In the genomic region with DNA sequence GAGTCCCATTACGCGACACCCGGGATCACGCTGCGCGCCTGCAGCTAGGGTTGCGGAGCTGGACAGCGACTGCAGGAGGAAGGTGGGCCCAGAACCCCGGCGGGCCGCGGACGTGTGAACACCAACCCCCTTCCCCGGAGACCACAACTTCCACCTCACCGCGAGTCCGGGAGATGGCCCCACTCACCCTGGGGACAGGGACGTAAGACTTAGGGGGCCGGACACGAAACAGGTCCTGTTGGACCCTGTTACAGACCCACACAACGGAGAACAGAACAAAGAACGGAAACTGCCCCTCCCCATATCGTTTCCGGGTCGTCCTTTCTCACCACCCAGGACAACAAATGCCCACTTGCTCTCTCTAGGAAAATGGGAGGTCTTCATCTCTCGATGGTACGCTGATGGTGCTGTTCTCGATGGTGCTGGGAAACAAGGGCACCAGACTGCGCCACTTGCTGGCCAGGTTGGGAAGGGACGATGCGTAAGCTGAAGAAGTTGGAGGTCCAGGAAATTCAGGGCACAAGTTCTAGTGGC, we compare ENCODE assay signal across 8 mouse cellular contexts. TPM values are rescaled to one million over a fixed set of nuclear protein-coding genes. Genes with fewer than 3 reads are reported as not detected.
DNase-seq lines count a peak whose midpoint lies in the region; ATAC-seq lines count a peak whose summit lies in the region.

A gene (minus strand): TSS at position 302 of the 534 bp plus-strand sequence.

- peak; percentile 97 for ATAC-seq in megakaryocyte progenitor cell, adult 5-6 weeks (replicated peaks; ENCODE audit: poor library complexity)

- peak; percentile 91 to 97 for DNase-seq in adrenal gland, adult (ENCODE audit: inconsistent age in 2 of 2, low spot score in 1 of 2)
- DNase-seq in embryo, embryonic 10 days (ENCODE audit: low spot score), result peak; percentile 99
- peak; percentile 69 for DNase-seq in gastrocnemius, postnatal 10 days
- peak; percentile 93 for DNase-seq in induced T-regulatory cell, adult 2 months (ENCODE audit: low read depth)
- DNase-seq in left cerebral cortex, adult 9 months (ENCODE audit: low spot score in 2 of 2), result peak; percentile 88 to 95
- DNase-seq in right cerebral cortex, postnatal 14 days, result peak; percentile 80
- peak; percentile 94 for DNase-seq in yolk sac, embryonic 10.5 days (ENCODE audit: low spot score)

RNA-seq across cellular contexts. Expression of the gene that starts here (rescaled TPM):
- 1 to 10 TPM; 5.6 to 8.3 TPM for total RNA-seq in gastrocnemius, postnatal 10 days (2021)
- 6.5 and 7.5 TPM in 2 replicates for total RNA-seq in megakaryocyte progenitor cell, adult 5-6 weeks (2015)
- 7.8 and 8.0 TPM in 2 replicates for total RNA-seq in megakaryocyte progenitor cell, adult 5-6 weeks (2017)

Comparison
In these comparisons a context has a peak if more than half of its experiments do, and no peak if none do; other contexts are left out.
1. Peak in every context shown above with its lines: DNase-seq and ATAC-seq.